Mouse (Mus musculus): ENCODE measurements at regions not wholly inside any gene's neighbourhood (a gene's known extent, or its start where the extent isn't known, plus 50 kb on each side); places are given as distances from the start of the nearest gene placed in this dataset.

- TF ChIP-seq CTCF (IDR thresholded peaks at IDR 0.05; ENCODE audit: control insufficient read depth, insufficient read depth, low read length) (no peak), POLR2A (IDR thresholded peaks at IDR 0.05; ENCODE audit: borderline replicate concordance, control insufficient read depth, low read depth, low read length) (no peak)
Measured at GRCm38 (mm10) chr3:120541556-120542476, 629.7 kb downstream of the Rwdd3 start.
